Mouse (Mus musculus) left cerebral cortex, adult 2 months (tissue): Measurements from ENCODE around the gene Clec2h. TPM values are rescaled to one million over a fixed set of nuclear protein-coding genes. Genes with fewer than 3 reads are reported as not detected.
"Not testable (repeated sequence)": the region's sequence is repeated elsewhere in the genome, so short reads cannot be mapped to it uniquely, and the experiment has no call there.

Source experiments
- DNase-seq, 2 experiments: peaks; one replicate each; pipeline ENCODE4 v3.0.0; 2021 to 2022; ENCODE audit warnings: low spot score in 2 of 2, mixed read lengths in 1 of 2; ENCODE audit errors: extremely low spot score in 1 of 2
- H3K27ac ChIP-seq: fragments of 200-600 bp; 2 replicates; pipeline ENCODE4 v1.8.1; 2022
- H3K4me3 ChIP-seq: fragments of 200-600 bp; 2 replicates; pipeline ENCODE4 v1.8.1; 2022
- CTCF ChIP-seq: fragments of 200-600 bp; IDR thresholded peaks from 2 replicates; pipeline ENCODE4 v1.8.1; 2022; ENCODE audit warnings: antibody characterized with exemption, mild to moderate bottlenecking, moderate library complexity
- intact Hi-C: fragments of 180-260 bp; cut with DNase I; formaldehyde crosslinking; loops from one replicate; pipeline ENCODE4 v1.15.1; 2025
- long read RNA-seq, 2 experiments: library from polyadenylated mRNA; stranded (forward); transcript quantifications; one replicate each; pipeline ENCODE4 v2.0.0; 2021; ENCODE audit warnings: borderline mapping rate in 2 of 2
- total RNA-seq, 2 experiments: library from RNA; stranded (reverse); gene quantifications; 2 replicates each; pipeline ENCODE4 v1.2.3; 2021

Clec2h gene
- total RNA-seq, result under 1 TPM in 1 of 2 experiments, not detected in 1; 0.42 TPM
- long read RNA-seq, experiment 1, result 0 reads
- long read RNA-seq, experiment 2, result 0 reads

GRCm38 (mm10) chr6:128662206-128662605, at the start of gene Clec2h:
Gene Clec2h (plus strand): TSS chr6:128662385.
- peak; percentile 25 for TF ChIP-seq CTCF
- H3K27ac ChIP-seq, result no peak within 1 kb of the TSS
- H3K4me3 ChIP-seq, result no peak within 1 kb of the TSS
- intact Hi-C loops, result no loop called here
- DNase-seq, result no peak

GRCm38 (mm10) chr6:128622733-128623132, 39.5 kb upstream of the Clec2h start:
- DNase-seq, result no peak
- H3K4me3 ChIP-seq, result no peak overlapping the region
- no peak overlapping the region for H3K27ac ChIP-seq
- intact Hi-C loops, result loop anchor here (10.0 kb wide), 1 partner anchor 178 kb away; no protein-coding TSS in a partner anchor
- TF ChIP-seq CTCF, result no peak

- intact Hi-C loops, result loop anchor here (10.0 kb wide), 1 partner anchor 179 kb away; no protein-coding TSS in a partner anchor
- DNase-seq, H3K27ac ChIP-seq, H3K4me3 ChIP-seq: not testable (repeated sequence)
Observed at GRCm38 (mm10) chr6:128623433-128623832, 38.8 kb upstream of the Clec2h start, which contains the start of gene Klrb1a. Gene Klrb1a (minus strand): TSS chr6:128623533.

DNA sequence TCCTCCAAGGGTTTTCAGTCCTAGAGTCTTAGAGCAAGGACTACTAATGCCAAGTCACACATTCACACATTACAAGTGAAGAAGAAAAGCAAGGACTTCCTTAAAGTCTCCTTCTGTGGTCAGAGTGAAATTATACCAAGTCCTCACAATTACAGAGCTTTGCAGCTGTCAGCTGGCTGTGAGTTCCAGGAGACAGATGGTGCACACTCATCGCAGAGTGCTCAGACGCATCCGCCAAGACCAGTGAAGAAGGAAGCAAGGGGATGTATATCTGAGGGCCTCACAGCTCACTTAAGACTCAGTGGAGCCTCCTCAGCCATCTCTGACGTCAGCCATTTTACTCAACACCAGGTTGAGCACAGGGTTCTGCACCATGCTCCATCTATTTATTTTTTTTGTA, 37.8 kb upstream of the Clec2h start:
- Histone ChIP-seq H3K4me3 (no peak overlapping the region), H3K27ac (no peak overlapping the region)
- intact Hi-C loops, result loop anchor here (2.0 to 10.0 kb wide), 2 partner anchors 166 to 180 kb away; no protein-coding TSS in a partner anchor
- DNase-seq, result no peak
- no peak for TF ChIP-seq CTCF

DNA sequence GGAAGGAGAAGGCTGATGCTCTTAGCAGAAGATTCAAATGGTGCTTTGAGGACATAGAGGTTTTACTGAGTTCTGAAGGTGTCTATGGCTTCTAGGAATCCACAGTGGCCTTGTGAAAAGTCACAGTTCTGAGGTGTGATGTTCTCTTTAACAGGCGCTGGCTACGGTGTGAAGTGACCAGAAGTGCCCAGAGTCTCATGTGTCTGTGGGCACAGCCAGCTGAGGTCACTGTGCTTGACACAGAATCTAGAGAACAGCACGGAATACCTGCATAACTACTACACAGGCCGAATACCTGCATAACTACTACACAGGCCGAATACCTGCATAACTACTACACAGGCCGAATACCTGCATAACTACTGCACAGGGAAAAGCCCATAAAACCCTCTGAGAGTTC, 36.9 kb upstream of the Clec2h start:
- intact Hi-C loops, result loop anchor here (2.0 to 10.0 kb wide), 2 partner anchors 166 to 180 kb away; no protein-coding TSS in a partner anchor
- H3K27ac ChIP-seq, DNase-seq, H3K4me3 ChIP-seq: not testable (repeated sequence)

DNA sequence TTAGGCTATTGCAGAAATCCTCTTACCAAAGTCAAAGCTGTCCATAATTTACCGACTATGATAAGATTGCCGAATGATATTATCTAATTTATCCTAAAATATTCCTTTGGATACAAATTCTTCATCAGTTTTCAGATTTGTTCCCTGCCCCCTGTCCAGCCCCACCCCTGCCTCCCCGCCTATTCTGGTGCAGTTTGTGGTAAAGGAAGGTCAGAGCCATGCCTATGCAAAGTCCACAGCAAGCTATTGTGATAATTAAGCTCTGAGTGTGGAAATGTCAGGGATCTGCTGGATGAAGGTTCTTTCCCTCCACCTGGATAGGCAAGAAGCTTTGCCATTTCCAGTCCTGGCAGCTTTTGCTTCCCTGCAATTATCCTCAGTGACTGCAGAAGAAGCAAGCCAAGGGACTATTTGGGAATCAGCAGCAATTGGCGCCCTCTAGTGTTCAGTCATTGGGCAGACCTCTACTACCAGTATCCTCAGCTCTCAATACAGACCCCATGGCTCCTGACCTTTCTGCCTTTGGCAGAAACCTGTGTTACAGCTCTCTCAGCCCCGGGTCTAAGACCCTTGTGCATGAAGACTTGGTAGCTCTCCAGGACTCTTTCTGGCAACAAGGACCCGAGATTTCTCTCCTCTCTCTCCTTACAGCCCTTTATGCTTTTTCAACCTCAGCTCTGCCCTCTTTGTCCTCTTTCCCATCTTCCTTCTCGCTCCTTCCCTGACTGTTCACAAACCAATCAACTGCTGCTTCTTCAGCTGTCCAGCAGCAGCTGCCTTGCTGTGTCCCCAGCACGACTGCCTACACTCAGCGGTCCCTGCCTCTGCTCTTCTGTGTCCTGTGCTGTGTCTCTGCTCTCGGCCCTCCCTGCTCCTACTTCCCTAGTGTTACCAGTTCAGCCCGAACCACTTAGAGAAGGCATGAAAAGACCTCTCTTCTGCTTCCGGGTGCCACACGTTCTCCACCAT, 32.1 kb upstream of the Clec2h start:
- DNase-seq, result peak; percentile 47 to 52
- H3K27ac ChIP-seq, result 0 out of 2 replicates have a peak overlapping the region, but pooled peaks have one; percentile 55
- peak; percentile 71 for TF ChIP-seq CTCF
- H3K4me3 ChIP-seq, result not testable (repeated sequence)
- intact Hi-C loops, result loop anchor here (2.0 to 10.0 kb wide), 2 partner anchors 25 to 185 kb away; no protein-coding TSS in a partner anchor

GRCm38 (mm10) chr6:128630912-128631905, 31.0 kb upstream of the Clec2h start:
- not testable (repeated sequence) for H3K27ac ChIP-seq, DNase-seq, H3K4me3 ChIP-seq
- intact Hi-C loops, result loop anchor here (2.0 kb wide), 1 partner anchor 26 kb away; no protein-coding TSS in a partner anchor

GRCm38 (mm10) chr6:128640673-128641072, 21.5 kb upstream of the Clec2h start:
- intact Hi-C loops, result no loop called here

GRCm38 (mm10) chr6:128641116-128641716, 21.0 kb upstream of the Clec2h start:
- intact Hi-C loops, result no loop called here
- no peak for TF ChIP-seq CTCF
- Histone ChIP-seq H3K4me3 (no peak overlapping the region), H3K27ac (no peak overlapping the region)
- no peak for DNase-seq

More at GRCm38 (mm10) chr6:128640673-128641072, 21.5 kb upstream of the Clec2h start:
- Histone ChIP-seq H3K4me3 (no peak overlapping the region), H3K27ac (no peak overlapping the region)
- TF ChIP-seq CTCF, result no peak
- DNase-seq, result no peak

DNA sequence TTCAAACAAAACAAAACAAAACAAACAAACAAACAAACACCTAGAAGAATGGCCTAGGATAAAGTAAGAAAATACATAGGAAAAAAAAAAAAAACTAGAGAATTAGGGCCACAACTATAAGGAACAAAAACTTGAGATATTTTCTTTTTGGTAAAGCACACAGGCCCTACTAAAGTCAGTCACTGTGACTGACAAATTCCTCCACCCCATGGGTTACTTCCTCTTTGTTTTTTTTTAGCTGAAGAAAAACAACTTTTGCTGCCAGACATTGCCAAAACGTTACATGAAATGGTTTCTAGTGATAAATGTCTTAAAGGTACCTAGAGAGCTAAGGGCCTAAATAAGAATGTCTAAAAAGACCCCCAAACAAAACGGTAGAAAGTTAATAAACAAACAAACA, 18.2 kb upstream of the Clec2h start:
- Histone ChIP-seq H3K27ac (no peak overlapping the region), H3K4me3 (no peak overlapping the region)
- intact Hi-C loops, result no loop called here
- no peak for DNase-seq
- TF ChIP-seq CTCF, result no peak

DNA sequence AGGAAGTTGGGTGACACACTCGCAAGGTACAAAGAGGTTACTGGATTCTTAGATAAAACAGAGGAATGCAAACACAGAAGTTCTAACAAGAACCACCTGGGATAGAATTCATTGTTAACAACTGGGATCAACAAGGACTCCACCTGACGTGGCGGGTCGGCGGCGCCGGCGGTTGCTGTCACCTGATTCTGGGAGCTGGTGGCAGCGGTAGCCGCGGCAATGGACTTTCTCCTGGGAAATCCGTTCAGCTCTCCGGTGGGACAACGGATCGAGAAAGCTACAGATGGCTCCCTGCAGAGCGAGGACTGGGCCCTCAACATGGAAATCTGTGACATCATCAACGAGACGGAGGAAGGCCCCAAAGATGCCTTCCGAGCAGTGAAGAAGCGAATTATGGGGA, 17.5 kb upstream of the Clec2h start:
- intact Hi-C loops, H3K27ac ChIP-seq, H3K4me3 ChIP-seq, DNase-seq: not testable (repeated sequence)

DNA sequence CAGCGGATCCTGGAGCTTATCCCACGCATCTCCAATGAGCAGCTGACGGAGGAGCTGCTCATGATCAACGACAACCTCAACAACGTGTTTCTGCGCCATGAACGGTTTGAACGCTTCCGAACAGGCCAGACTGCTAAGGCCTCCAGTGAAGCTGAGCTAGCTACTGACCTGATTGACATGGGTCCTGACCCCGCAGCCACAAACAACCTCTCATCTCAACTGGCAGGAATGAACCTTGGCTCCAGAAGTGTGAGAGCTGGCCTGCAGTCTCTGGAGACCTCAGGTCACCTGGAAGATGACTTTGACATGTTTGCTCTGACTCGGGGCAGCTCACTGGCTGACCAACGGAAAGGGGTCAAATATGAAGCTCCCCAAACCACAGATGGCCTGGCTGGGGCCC, 16.5 kb upstream of the Clec2h start:
- H3K4me3 ChIP-seq, DNase-seq, intact Hi-C loops, H3K27ac ChIP-seq: not testable (repeated sequence)
